Mouse (Mus musculus) frontal cortex, postnatal 36 days (tissue): ENCODE data around the gene Prdx1.
A peak's percentile ranks its signal among the peaks of the same experiment; 100 is the strongest.
"Not testable (repeated sequence)": the region's sequence is repeated elsewhere in the genome, so short reads cannot be mapped to it uniquely, and the experiment has no call there.

Experiments
- DNase-seq, 2 experiments: peaks; one replicate each; pipeline ENCODE4 v3.0.0; 2022; ENCODE audit warnings: low spot score in 2 of 2

The Prdx1 gene

GRCm38 (mm10) chr4:116685402-116686061 lies at the start of gene Prdx1:
Gene Prdx1 (plus strand): TSS chr4:116685544.
- DNase-seq = peak; percentile 87 to 92

- no peak for DNase-seq
These were observed 46.5 kb upstream of the Prdx1 start for GRCm38 (mm10) chr4:116638821-116639220.

GRCm38 (mm10) chr4:116642071-116642470 lies 43.3 kb upstream of the Prdx1 start:
- DNase-seq = no peak

GRCm38 (mm10) chr4:116644326-116644725 lies 41.0 kb upstream of the Prdx1 start:
- peak in 1 of 2 experiments; percentile 12 for DNase-seq

GRCm38 (mm10) chr4:116645624-116646023 lies 39.7 kb upstream of the Prdx1 start:
- no peak for DNase-seq

GRCm38 (mm10) chr4:116649411-116649810 lies 35.9 kb upstream of the Prdx1 start:
- no peak for DNase-seq

GRCm38 (mm10) chr4:116650365-116650764 lies 35.0 kb upstream of the Prdx1 start:
- DNase-seq = no peak

GRCm38 (mm10) chr4:116650924-116651796 lies 34.2 kb upstream of the Prdx1 start, which contains the start of gene Akr1a1:
Gene Akr1a1 (minus strand): TSS chr4:116651680.
- DNase-seq = peak; percentile 96 to 97

GRCm38 (mm10) chr4:116651797-116652135 lies 33.6 kb upstream of the Prdx1 start:
- no peak for DNase-seq

- no peak for DNase-seq
These were observed 32.1 kb upstream of the Prdx1 start for GRCm38 (mm10) chr4:116653228-116653627.

- DNase-seq = no peak
These were observed 30.2 kb upstream of the Prdx1 start for GRCm38 (mm10) chr4:116655100-116655499.

GRCm38 (mm10) chr4:116655658-116656057 lies 29.7 kb upstream of the Prdx1 start:
- DNase-seq = no peak

- DNase-seq = no peak
These were observed 27.4 kb upstream of the Prdx1 start for GRCm38 (mm10) chr4:116657971-116658370.

GRCm38 (mm10) chr4:116659474-116659873 lies 25.9 kb upstream of the Prdx1 start:
- no peak for DNase-seq

- not testable (repeated sequence) for DNase-seq
These were observed 25.4 kb upstream of the Prdx1 start for GRCm38 (mm10) chr4:116659916-116660315.

- no peak for DNase-seq
These were observed 24.5 kb upstream of the Prdx1 start for GRCm38 (mm10) chr4:116660829-116661228.

- no peak for DNase-seq
These were observed 23.3 kb upstream of the Prdx1 start for GRCm38 (mm10) chr4:116661998-116662397.

- DNase-seq = no peak
These were observed 18.7 kb upstream of the Prdx1 start for GRCm38 (mm10) chr4:116666625-116667024.

GRCm38 (mm10) chr4:116668145-116668544 lies 17.2 kb upstream of the Prdx1 start:
- no peak for DNase-seq

GRCm38 (mm10) chr4:116669291-116669690 lies 16.1 kb upstream of the Prdx1 start:
- DNase-seq = no peak

GRCm38 (mm10) chr4:116672785-116673184 lies 12.6 kb upstream of the Prdx1 start:
- no peak for DNase-seq

- DNase-seq = not testable (repeated sequence)
These were observed 10.6 kb upstream of the Prdx1 start for GRCm38 (mm10) chr4:116674761-116675160.

- DNase-seq = no peak
These were observed 9.3 kb upstream of the Prdx1 start for GRCm38 (mm10) chr4:116676027-116676426.
